Mouse (Mus musculus) stomach, postnatal 0 days (tissue): ENCODE results near the gene Hus1. TPM values are rescaled to one million over a fixed set of nuclear protein-coding genes. Genes with fewer than 3 reads are reported as not detected.
A peak's percentile ranks its signal among the peaks of the same experiment; 100 is the strongest.

Experiments used
- ATAC-seq: fragments of 200-750 bp; cut with Nextera tagmentation; 2 replicates; pipeline ENCODE4 v1.8.0; 2017; ENCODE audit not compliant: low FRiP score, low TSS enrichment
- DNase-seq: peaks from one replicate; pipeline ENCODE4 v3.0.0-alpha.2; 2016; ENCODE audit warnings: low spot score
- H3K27ac ChIP-seq: fragments of 300-500 bp; sonication (generic); replicated peaks from 2 replicates; pipeline ENCODE4 v1.5.1; 2014; ENCODE audit warnings: mild to moderate bottlenecking, control low read depth
- H3K27me3 ChIP-seq: fragments of 300-500 bp; sonication (generic); 2 replicates; pipeline ENCODE4 v1.6.1; 2014; ENCODE audit warnings: low read length; ENCODE audit not compliant: control insufficient read depth, insufficient read depth
- H3K36me3 ChIP-seq: fragments of 300-500 bp; sonication (generic); 2 replicates; pipeline ENCODE4 v1.6.1; 2014; ENCODE audit warnings: low read length, mixed read lengths; ENCODE audit not compliant: control insufficient read depth, insufficient read depth
- H3K4me1 ChIP-seq: fragments of 300-500 bp; sonication (generic); replicated peaks from 2 replicates; pipeline ENCODE4 v1.6.1; 2014; ENCODE audit warnings: antibody characterized with exemption; ENCODE audit not compliant: control insufficient read depth, insufficient read depth
- H3K4me2 ChIP-seq: fragments of 300-500 bp; sonication (generic); replicated peaks from 2 replicates; pipeline ENCODE4 v1.6.1; 2014; ENCODE audit warnings: low read depth, mild to moderate bottlenecking, control low read depth, moderate library complexity
- H3K4me3 ChIP-seq: fragments of 300-500 bp; sonication (generic); 2 replicates; pipeline ENCODE4 v1.5.1; 2014; ENCODE audit warnings: low read depth, low read length, control low read depth
- H3K9ac ChIP-seq: fragments of 300-500 bp; sonication (generic); 2 replicates; pipeline ENCODE4 v1.6.1; 2014; ENCODE audit warnings: mild to moderate bottlenecking, low read length, control low read depth, mixed read lengths
- H3K9me3 ChIP-seq: fragments of 300-500 bp; sonication (generic); 2 replicates; pipeline ENCODE4 v1.6.1; 2016; ENCODE audit warnings: low read length; ENCODE audit not compliant: control insufficient read depth
- CTCF ChIP-seq: IDR thresholded peaks from 2 replicates; pipeline ENCODE4 v1.5.1; 2016; ENCODE audit warnings: antibody characterized with exemption, low read depth, mild to moderate bottlenecking, moderate library complexity
- EP300 ChIP-seq: optimal IDR thresholded peaks from 2 replicates; pipeline ENCODE3; 2016; ENCODE audit warnings: antibody characterized with exemption
- WGBS: fragments of 180-500 bp; shearing (Covaris S2); extraction: QIAGEN DNeasy Blood & Tissue Kit; methylation state at CpG from one replicate; pipeline ENCODE4 v1.1.7; 2014; 5-methylcytosine and 5-hydroxymethylcytosine counted together
- polyA plus RNA-seq: library from polyadenylated mRNA; unstranded; fragments of >200 nt; fragmentation: Nextera tagmentation; extraction: Ambion mirVana; gene quantifications from 2 replicates; pipeline ENCODE4 v1.2.1, GENCODE M21; 2015

The Hus1 gene
- 5.1 and 5.8 TPM in 2 replicates for polyA plus RNA-seq

DNA sequence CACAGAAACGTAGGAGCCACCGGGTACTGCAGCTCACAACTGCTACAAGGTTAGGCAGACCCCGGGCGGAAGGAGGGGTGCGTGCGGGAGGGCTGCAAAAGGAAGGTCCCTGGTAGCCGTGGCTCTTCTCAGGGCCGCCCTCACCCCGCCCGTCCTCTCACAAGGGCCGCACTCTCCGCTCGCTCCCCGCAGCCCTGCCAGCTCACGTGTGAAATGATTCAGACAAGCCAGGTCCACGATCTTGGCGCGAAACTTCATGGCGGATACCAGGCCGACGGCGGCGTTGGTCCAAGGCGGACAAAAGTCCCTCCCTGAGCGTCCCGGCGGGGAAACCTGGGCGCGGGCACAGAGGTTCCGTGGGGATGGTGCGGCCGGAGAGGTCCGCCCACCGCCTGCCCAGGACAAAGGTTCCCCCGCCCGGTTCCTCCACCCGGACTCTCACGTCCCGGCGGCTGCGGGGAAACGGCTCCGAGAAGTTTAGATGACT is at the start of gene Hus1:
TSS of gene Hus1 (minus strand) at position 339 of the 487 bp plus-strand sequence.
- Histone ChIP-seq H3K9ac (peak within 1 kb of the TSS; percentile 82), H3K4me3 (peak within 1 kb of the TSS; percentile 80), H3K4me2 (peak within 1 kb of the TSS; percentile 65), H3K4me1 (no peaks in the 10 kb centered on the region), H3K36me3 (0 out of 2 replicates have a peak, but pooled peaks cover 2% of the 10 kb centered on the region), H3K27ac (peak within 1 kb of the TSS; percentile 90), H3K9me3 (no peaks in the 10 kb centered on the region), H3K27me3 (no peaks in the 10 kb centered on the region)
- WGBS, result under 1% methylated on average over 43 of the region's 43 CpGs
- peak; percentile 94 for DNase-seq
- TF ChIP-seq CTCF (peak; percentile 12; the same call in 1 of the 2 replicates), EP300 (no peak)
- ATAC-seq, result peak; percentile 99

DNA sequence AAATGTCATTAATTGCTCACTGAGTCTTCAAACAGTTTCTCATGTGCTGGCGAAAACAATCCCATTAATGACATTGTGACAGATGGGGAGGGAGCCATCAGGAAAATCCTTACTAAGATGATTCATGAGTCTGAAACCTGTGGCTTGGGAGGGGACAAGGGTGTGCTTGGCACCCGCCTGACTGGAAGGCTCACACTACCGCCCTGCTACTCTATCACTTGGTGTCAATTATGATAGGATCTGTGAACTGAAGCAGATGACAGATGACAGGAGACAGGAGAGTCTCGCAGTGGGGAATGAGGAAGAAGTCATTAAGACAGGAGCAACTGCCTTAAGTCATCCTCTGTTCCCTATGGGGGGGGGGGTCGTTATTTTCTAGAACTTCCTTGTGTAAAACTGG is 49.5 kb upstream of the Hus1 start:
- TF ChIP-seq EP300 (no peak), CTCF (no peak)
- 31% methylated on average over 5 of the region's 5 CpGs for WGBS

DNA sequence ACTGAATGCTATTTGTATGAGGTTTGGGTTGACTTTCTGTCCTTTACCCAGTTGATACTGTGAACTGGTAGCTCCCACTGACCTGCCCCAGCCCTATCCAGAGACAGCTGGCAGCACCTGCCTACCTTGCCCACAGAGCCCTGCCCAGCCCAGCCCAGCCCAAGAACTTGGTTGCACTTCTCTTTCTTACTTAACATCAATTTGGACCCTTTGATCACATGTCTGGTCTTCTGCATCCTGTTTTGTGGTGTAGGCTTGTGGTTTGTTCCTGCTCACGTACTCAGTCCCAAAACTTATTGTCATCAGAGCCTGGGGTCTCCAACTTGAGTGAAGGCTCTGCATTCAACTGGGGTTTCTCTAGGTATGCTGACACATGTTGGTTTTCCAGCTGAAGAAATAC is 49.0 kb upstream of the Hus1 start:
- no peak overlapping the region for H3K4me2 ChIP-seq
- no peak overlapping the region for H3K9ac ChIP-seq
- no peak for ATAC-seq
- no peak overlapping the region for H3K27ac ChIP-seq
- H3K9me3 ChIP-seq, result no peaks in the 10 kb centered on the region
- TF ChIP-seq CTCF (no peak), EP300 (no peak)
- 80% methylated on average over 1 of the region's 1 CpGs for WGBS
- no peak overlapping the region for H3K4me3 ChIP-seq
- no peaks in the 10 kb centered on the region for H3K27me3 ChIP-seq
- no peak for DNase-seq
- no peaks in the 10 kb centered on the region for H3K36me3 ChIP-seq
- H3K4me1 ChIP-seq, result no peaks in the 10 kb centered on the region

More for the DNA sequence above, 49.5 kb upstream of the Hus1 start:
- DNase-seq (no peak), ATAC-seq (no peak)
- Histone ChIP-seq H3K4me1 (no peaks in the 10 kb centered on the region), H3K27ac (no peak overlapping the region), H3K4me2 (no peak overlapping the region), H3K27me3 (no peaks in the 10 kb centered on the region), H3K9ac (no peak overlapping the region), H3K4me3 (no peak overlapping the region), H3K36me3 (no peaks in the 10 kb centered on the region), H3K9me3 (no peaks in the 10 kb centered on the region)

DNA sequence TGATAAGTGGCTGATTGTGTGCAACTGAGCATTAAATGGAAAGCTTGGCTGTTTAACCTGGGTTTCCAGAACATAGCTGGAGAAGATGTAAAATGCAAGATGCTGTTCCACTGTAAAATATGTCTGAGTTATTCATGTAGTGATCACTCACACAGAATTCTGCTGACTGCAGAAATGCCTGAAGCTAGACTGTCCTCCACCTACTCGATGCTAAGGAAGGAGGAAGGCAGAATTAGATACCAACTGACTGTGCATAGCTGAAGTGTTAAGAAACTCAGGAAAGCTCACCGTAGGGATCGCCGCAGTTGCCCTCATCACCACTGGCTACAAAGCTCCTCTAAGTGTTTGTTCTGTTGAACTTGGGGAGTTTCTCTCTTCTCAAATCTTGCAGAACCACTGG is 46.7 kb upstream of the Hus1 start:
- no peaks in the 10 kb centered on the region for H3K27me3 ChIP-seq
- H3K27ac ChIP-seq, result no peak overlapping the region
- H3K36me3 ChIP-seq, result no peaks in the 10 kb centered on the region
- ATAC-seq (no peak), DNase-seq (no peak)
- H3K9ac ChIP-seq, result no peak overlapping the region
- H3K4me3 ChIP-seq, result no peak overlapping the region
- no peaks in the 10 kb centered on the region for H3K9me3 ChIP-seq
- no peaks in the 10 kb centered on the region for H3K4me1 ChIP-seq
- 83% methylated on average over 4 of the region's 4 CpGs for WGBS
- TF ChIP-seq EP300 (no peak), CTCF (no peak)
- no peak overlapping the region for H3K4me2 ChIP-seq

DNA sequence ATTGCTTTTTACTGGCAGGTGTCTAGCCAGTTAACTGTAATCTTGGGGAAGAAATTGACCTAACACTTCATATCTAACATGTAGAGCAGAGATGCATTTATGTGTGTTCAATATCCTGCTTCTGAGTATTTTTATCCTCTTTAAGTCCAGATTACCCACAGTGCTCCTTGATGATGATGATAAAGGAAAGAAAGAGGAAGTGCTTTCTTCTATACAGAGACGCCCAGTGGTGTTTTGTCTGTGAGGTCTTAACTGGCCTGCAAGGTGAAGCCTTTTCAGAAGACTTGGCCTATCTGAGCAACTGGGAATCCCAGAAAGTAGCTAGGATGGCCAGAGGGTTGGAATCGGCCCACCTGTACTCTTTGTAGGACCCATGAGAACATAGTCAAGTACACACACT is 45.9 kb upstream of the Hus1 start:
- no peaks in the 10 kb centered on the region for H3K27me3 ChIP-seq
- no peak overlapping the region for H3K4me3 ChIP-seq
- no peaks in the 10 kb centered on the region for H3K4me1 ChIP-seq
- no peak overlapping the region for H3K27ac ChIP-seq
- H3K36me3 ChIP-seq, result no peaks in the 10 kb centered on the region
- H3K4me2 ChIP-seq, result no peak overlapping the region
- ATAC-seq (no peak), DNase-seq (no peak)
- 88% methylated on average over 2 of the region's 2 CpGs for WGBS
- no peak for TF ChIP-seq CTCF
- no peak for TF ChIP-seq EP300
- H3K9ac ChIP-seq, result no peak overlapping the region
- no peaks in the 10 kb centered on the region for H3K9me3 ChIP-seq

DNA sequence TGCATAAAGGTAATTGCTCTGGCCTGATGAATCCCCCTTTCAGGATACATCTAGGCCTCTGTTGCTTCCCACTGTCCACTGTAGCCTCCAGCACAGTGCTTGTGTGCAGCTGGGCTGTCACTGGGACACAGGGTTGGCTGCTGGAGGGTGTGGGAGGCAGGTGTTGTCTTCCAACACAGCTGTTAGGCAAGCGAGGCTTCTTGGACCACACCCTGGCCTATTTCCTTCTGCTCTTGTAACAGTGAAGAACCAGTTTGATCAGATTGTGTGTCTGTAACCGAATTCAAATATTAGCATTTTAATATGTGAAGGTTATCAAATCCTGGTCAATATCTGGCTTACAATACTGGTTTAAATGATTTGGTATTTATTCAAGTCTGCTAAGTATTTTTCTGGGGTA is 40.9 kb upstream of the Hus1 start:
- no peak for ATAC-seq
- no peak overlapping the region for H3K4me3 ChIP-seq
- H3K27me3 ChIP-seq, result no peaks in the 10 kb centered on the region
- H3K4me1 ChIP-seq, result 0 out of 2 replicates have a peak, but pooled peaks cover 3% of the 10 kb centered on the region
- no peak for TF ChIP-seq CTCF
- no peak for TF ChIP-seq EP300
- H3K4me2 ChIP-seq, result no peak overlapping the region
- no peak for DNase-seq
- H3K27ac ChIP-seq, result no peak overlapping the region
- 37% methylated on average over 2 of the region's 2 CpGs for WGBS
- no peak overlapping the region for H3K9ac ChIP-seq
- H3K9me3 ChIP-seq, result no peaks in the 10 kb centered on the region
- H3K36me3 ChIP-seq, result no peaks in the 10 kb centered on the region
